Mouse (Mus musculus) midbrain, embryonic 12.5 days (tissue): Measurements from ENCODE around the gene Fam126b. TPM values are rescaled to one million over a fixed set of nuclear protein-coding genes. Genes with fewer than 3 reads are reported as not detected.
"Not testable (repeated sequence)": the region's sequence is repeated elsewhere in the genome, so short reads cannot be mapped to it uniquely, and the experiment has no call there.

Experiments used
- ATAC-seq: fragments of 200-750 bp; cut with Nextera tagmentation; 2 replicates; pipeline ENCODE4 v1.8.0; 2017; ENCODE audit warnings: low read depth, moderate TSS enrichment, moderate library complexity; ENCODE audit not compliant: low FRiP score
- H3K27ac ChIP-seq: fragments of 300-500 bp; sonication (generic); replicated peaks from 2 replicates; pipeline ENCODE4 v1.5.1; 2016; ENCODE audit warnings: mild to moderate bottlenecking
- H3K27me3 ChIP-seq: fragments of 300-500 bp; sonication (generic); 2 replicates; pipeline ENCODE4 v1.6.1; 2016; ENCODE audit warnings: mild to moderate bottlenecking
- H3K36me3 ChIP-seq: fragments of 300-500 bp; sonication (generic); 2 replicates; pipeline ENCODE4 v1.6.1; 2016
- H3K4me1 ChIP-seq: fragments of 300-500 bp; sonication (generic); 2 replicates; pipeline ENCODE4 v1.6.1; 2016
- H3K4me2 ChIP-seq: fragments of 300-500 bp; sonication (generic); replicated peaks from 2 replicates; pipeline ENCODE4 v1.6.1; 2016; ENCODE audit warnings: mild to moderate bottlenecking, moderate library complexity
- H3K4me3 ChIP-seq: fragments of 300-500 bp; sonication (generic); 2 replicates; pipeline ENCODE4 v1.5.1; 2016; ENCODE audit warnings: mild to moderate bottlenecking
- H3K9ac ChIP-seq: fragments of 300-500 bp; sonication (generic); replicated peaks from 2 replicates; pipeline ENCODE4 v1.6.1; 2016; ENCODE audit warnings: mild to moderate bottlenecking, moderate library complexity
- H3K9me3 ChIP-seq: fragments of 300-500 bp; sonication (generic); 2 replicates; pipeline ENCODE4 v1.6.1; 2016; ENCODE audit warnings: mild to moderate bottlenecking
- WGBS: fragments of 180-500 bp; shearing (Covaris S2); methylation state at CpG from one replicate; pipeline ENCODE4 v1.1.7; 2016; 5-methylcytosine and 5-hydroxymethylcytosine counted together
- polyA plus RNA-seq: library from polyadenylated mRNA; unstranded; fragments of >200 nt; fragmentation: Nextera tagmentation; extraction: Ambion mirVana; gene quantifications from 2 replicates; pipeline ENCODE4 v1.2.1, GENCODE M21; 2016

Fam126b gene
- 9.9 and 10.5 TPM in 2 replicates for polyA plus RNA-seq

DNA sequence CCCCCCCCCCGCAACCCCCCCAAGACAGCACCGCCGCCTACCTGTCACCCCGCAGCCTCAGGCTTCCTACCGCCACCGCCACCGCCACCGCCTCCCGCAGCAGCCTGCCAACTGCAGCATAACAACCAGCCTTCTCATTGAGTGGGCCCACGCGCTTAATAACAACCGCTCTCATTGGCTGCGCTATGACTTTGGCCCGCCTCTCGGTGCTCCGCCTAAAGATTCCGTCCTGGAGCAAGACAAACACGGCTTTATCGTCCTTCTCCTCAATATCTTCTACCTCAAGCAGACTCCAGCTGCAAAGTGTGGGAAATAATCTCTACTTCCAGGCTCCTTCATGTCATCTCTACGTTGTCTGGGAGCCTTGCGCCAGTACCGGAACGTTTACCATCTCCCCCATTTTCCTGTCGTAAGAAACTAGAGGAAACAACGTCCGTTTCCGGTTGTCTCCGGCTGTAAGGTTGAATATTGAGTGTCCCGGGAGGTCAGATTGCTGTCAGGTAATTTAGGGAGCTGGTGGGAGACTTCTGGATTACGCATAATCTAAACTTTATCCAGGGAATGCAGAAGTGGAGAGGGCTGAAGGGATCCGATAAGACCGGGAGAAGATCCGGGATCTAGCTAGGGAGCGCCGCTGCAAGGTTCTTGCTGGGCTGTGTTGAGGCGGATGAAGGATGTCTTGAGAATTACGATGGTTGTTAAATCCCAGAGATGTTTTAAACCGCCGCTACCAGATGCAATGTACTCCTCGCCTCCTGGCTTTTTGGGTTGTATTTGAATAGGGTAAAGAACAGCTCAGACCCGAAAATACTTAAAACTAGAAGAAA lies at the start of gene Fam126b, which contains the start of gene Ndufb3:
Gene Fam126b (minus strand): TSS at position 153 of the 827 bp plus-strand sequence.
Gene Ndufb3 (plus strand): TSS at position 214 of the 827 bp plus-strand sequence.
- Histone ChIP-seq H3K36me3 (peaks cover 6% of the 10 kb centered on the region; the same call in 1 of the 2 replicates), H3K4me2 (peak within 1 kb of the TSS; percentile 82), H3K4me1 (peaks cover 12% of the 10 kb centered on the region), H3K27ac (peak within 1 kb of the TSS; percentile 70), H3K9ac (peak within 1 kb of the TSS; percentile 87), H3K27me3 (no peaks in the 10 kb centered on the region), H3K9me3 (no peaks in the 10 kb centered on the region), H3K4me3 (peak within 1 kb of the TSS; percentile 90)
- WGBS = under 1% methylated on average over 40 of the region's 41 CpGs
- peak; percentile 99 for ATAC-seq

- H3K27me3 ChIP-seq, H3K9me3 ChIP-seq, H3K27ac ChIP-seq, H3K9ac ChIP-seq, H3K36me3 ChIP-seq, H3K4me1 ChIP-seq, H3K4me3 ChIP-seq, H3K4me2 ChIP-seq, ATAC-seq: not testable (repeated sequence)
- 71% methylated on average over 1 of the region's 2 CpGs for WGBS
Measured at GRCm38 (mm10) chr1:58628847-58629246, 42.7 kb upstream of the Fam126b start.

DNA sequence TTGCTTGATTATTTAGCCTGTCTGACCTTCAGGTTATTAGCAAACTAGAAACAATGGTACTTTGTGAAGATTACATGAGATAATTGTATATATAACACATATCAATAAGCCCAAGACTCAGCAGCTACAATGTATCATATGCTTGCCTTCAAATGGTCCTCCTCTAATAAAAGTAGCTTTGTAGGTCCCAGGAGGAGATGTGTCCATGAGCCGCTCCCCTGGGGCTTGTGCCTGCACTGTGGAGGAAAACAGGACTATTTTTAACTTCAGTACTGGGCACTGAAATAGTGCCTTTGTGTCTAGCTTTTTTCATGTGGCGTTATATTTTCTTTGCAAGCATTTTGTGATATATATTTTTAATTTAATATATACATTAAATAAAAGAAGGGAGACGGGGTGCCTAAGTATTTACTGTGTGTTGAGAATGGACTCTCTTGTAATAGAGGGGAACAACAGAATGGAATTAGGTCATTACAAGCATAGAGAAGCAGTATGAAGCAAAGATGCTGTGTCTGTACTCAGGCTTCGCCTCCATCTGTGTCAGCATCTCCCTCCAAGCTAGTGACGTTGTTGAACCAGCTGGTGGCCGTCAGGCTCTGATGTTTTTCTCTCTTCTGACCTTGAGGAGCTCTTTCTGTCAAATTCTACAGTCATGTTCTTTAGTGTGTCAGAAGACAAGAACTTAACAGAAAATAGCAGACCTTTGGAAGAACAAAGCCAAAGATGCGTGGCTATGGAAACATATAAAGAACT lies 36.0 kb upstream of the Fam126b start:
- Histone ChIP-seq H3K9ac (no peak overlapping the region), H3K36me3 (no peaks in the 10 kb centered on the region), H3K9me3 (no peaks in the 10 kb centered on the region), H3K27me3 (no peaks in the 10 kb centered on the region), H3K4me2 (no peak overlapping the region), H3K27ac (no peak overlapping the region), H3K4me3 (no peak overlapping the region), H3K4me1 (no peaks in the 10 kb centered on the region)
- no peak for ATAC-seq
- WGBS = 77% methylated on average over 7 of the region's 7 CpGs

- Histone ChIP-seq H3K27ac (no peak overlapping the region), H3K36me3 (no peaks in the 10 kb centered on the region), H3K9me3 (no peaks in the 10 kb centered on the region), H3K4me2 (no peak overlapping the region), H3K4me3 (no peak overlapping the region), H3K27me3 (no peaks in the 10 kb centered on the region), H3K4me1 (no peaks in the 10 kb centered on the region), H3K9ac (no peak overlapping the region)
- ATAC-seq = no peak
- 87% methylated on average over 3 of the region's 3 CpGs for WGBS
Measured at GRCm38 (mm10) chr1:58621251-58621650, 35.1 kb upstream of the Fam126b start.

DNA sequence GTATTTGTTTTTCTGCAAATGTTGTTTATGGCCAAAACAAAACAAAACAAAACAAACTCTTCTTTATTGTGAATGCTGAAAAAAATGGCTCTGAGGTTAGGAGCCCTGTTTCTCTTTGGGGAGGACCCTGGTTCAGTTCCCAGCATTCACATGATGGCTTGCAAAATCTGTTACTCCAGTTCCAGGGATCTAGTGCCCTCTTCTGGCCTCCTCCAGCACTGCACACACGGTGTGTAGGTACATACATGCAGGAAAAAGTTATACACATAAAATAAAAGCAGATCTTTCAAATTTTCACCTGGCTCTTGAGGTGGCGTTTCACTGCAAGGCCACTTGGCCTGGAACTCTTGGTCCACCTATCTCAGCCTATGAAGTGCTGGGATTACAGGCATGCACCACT lies 32.6 kb upstream of the Fam126b start:
- WGBS = 89% methylated on average over 2 of the region's 2 CpGs
- Histone ChIP-seq H3K4me2 (no peak overlapping the region), H3K27ac (no peak overlapping the region), H3K27me3 (no peaks in the 10 kb centered on the region), H3K36me3 (no peaks in the 10 kb centered on the region), H3K9ac (no peak overlapping the region), H3K4me3 (no peak overlapping the region), H3K4me1 (no peaks in the 10 kb centered on the region), H3K9me3 (no peaks in the 10 kb centered on the region)
- ATAC-seq = no peak

- no peaks in the 10 kb centered on the region for H3K27me3 ChIP-seq
Measured at GRCm38 (mm10) chr1:58617978-58618668, 32.0 kb upstream of the Fam126b start.

GRCm38 (mm10) chr1:58617076-58617475 lies 31.0 kb upstream of the Fam126b start:
- Histone ChIP-seq H3K36me3 (no peaks in the 10 kb centered on the region), H3K4me1 (no peaks in the 10 kb centered on the region), H3K4me3 (no peak overlapping the region), H3K9ac (no peak overlapping the region), H3K27me3 (no peaks in the 10 kb centered on the region), H3K4me2 (no peak overlapping the region), H3K27ac (no peak overlapping the region), H3K9me3 (no peaks in the 10 kb centered on the region)
- no peak for ATAC-seq
- WGBS = 60% methylated on average over 5 of the region's 5 CpGs

More at GRCm38 (mm10) chr1:58617978-58618668, 32.0 kb upstream of the Fam126b start:
- no peak overlapping the region for H3K27ac ChIP-seq
- no peaks in the 10 kb centered on the region for H3K36me3 ChIP-seq
- no peaks in the 10 kb centered on the region for H3K9me3 ChIP-seq
- H3K4me2 ChIP-seq = no peak overlapping the region
- no peaks in the 10 kb centered on the region for H3K4me1 ChIP-seq
- 75% methylated on average over 6 of the region's 6 CpGs for WGBS
- H3K9ac ChIP-seq = no peak overlapping the region
- ATAC-seq = no peak
- H3K4me3 ChIP-seq = no peak overlapping the region

GRCm38 (mm10) chr1:58616176-58616575 lies 30.1 kb upstream of the Fam126b start:
- no peaks in the 10 kb centered on the region for H3K36me3 ChIP-seq
- no peak for ATAC-seq
- H3K4me1 ChIP-seq = no peaks in the 10 kb centered on the region
- no peak overlapping the region for H3K27ac ChIP-seq
- H3K9ac ChIP-seq = no peak overlapping the region
- no peaks in the 10 kb centered on the region for H3K27me3 ChIP-seq
- H3K9me3 ChIP-seq = no peaks in the 10 kb centered on the region
- no peak overlapping the region for H3K4me3 ChIP-seq
- 74% methylated on average over 3 of the region's 3 CpGs for WGBS
- H3K4me2 ChIP-seq = no peak overlapping the region

DNA sequence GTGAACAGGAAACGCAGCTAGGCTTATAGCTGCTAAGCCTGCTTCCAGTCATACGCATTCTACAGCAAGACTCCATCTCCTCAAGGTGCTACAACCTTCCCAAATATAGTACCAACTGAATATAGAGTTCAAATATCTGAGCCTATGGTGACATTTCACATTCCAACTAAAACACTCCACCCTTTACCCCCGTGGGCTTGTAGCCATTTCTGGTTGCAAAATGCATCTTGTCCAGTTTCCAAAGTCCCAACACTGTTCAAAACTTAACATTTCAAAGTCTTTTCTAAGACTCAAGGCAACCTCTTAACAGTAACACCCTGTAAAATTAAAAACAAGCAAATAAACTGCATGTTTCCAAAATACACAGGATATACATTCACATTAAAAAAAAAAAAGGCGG lies 29.0 kb upstream of the Fam126b start:
- Histone ChIP-seq H3K4me2 (no peak overlapping the region), H3K9ac (no peak overlapping the region)
- 82% methylated on average over 4 of the region's 4 CpGs for WGBS

DNA sequence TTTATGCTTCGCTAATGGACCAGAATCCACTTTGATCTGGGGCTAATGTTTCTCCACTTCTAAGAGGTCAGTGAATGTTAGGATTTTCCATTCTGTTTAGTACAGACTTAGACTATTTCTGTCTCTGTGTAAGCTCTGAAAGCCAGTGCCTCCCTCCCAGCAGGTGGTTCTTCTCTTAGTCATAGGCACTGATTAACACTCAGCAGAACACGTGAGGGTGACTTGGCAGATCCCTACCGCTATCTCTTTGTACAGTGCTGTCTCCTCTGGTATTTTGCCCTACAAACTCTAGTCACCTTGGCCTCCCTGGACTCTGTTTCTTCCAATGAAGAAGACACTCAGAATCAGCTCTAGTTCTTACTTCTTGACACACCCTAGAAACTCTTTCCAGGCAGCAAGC lies 28.3 kb upstream of the Fam126b start:
- no peaks in the 10 kb centered on the region for H3K27me3 ChIP-seq
- 70% methylated on average over 3 of the region's 3 CpGs for WGBS
- no peak overlapping the region for H3K27ac ChIP-seq
- H3K4me2 ChIP-seq = no peak overlapping the region
- no peaks in the 10 kb centered on the region for H3K9me3 ChIP-seq
- no peak overlapping the region for H3K9ac ChIP-seq
- no peak for ATAC-seq
- no peaks in the 10 kb centered on the region for H3K36me3 ChIP-seq
- no peaks in the 10 kb centered on the region for H3K4me1 ChIP-seq
- H3K4me3 ChIP-seq = no peak overlapping the region

More for the DNA sequence above, 29.0 kb upstream of the Fam126b start:
- Histone ChIP-seq H3K4me3 (no peak overlapping the region), H3K36me3 (no peaks in the 10 kb centered on the region), H3K4me1 (no peaks in the 10 kb centered on the region), H3K27me3 (no peaks in the 10 kb centered on the region), H3K9me3 (no peaks in the 10 kb centered on the region), H3K27ac (no peak overlapping the region)
- ATAC-seq = no peak

DNA sequence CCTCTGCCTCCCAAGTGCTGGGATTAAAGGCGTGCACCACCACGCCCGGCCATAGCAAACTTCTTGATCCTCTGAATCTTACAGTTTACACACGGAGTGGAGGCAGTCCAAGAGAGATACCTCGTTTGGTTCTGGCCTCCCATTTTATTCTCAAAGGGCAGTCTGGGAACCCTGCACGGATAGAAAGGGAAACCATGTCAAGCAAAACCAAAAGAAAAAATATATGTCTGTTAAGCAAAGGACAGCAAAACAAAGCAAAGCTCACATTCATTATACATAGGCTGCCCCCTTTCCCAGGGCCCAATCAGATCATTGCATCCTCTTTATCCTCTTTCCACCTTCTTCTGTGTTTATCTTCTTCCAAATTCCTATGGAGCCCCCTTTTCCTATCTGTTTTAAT lies 27.7 kb upstream of the Fam126b start:
- no peak overlapping the region for H3K4me3 ChIP-seq
- H3K4me1 ChIP-seq = no peaks in the 10 kb centered on the region
- WGBS = 78% methylated on average over 6 of the region's 6 CpGs
- H3K27ac ChIP-seq = no peak overlapping the region
- no peaks in the 10 kb centered on the region for H3K27me3 ChIP-seq
- no peak for ATAC-seq
- no peak overlapping the region for H3K4me2 ChIP-seq
- no peak overlapping the region for H3K9ac ChIP-seq
- no peaks in the 10 kb centered on the region for H3K36me3 ChIP-seq
- no peaks in the 10 kb centered on the region for H3K9me3 ChIP-seq

DNA sequence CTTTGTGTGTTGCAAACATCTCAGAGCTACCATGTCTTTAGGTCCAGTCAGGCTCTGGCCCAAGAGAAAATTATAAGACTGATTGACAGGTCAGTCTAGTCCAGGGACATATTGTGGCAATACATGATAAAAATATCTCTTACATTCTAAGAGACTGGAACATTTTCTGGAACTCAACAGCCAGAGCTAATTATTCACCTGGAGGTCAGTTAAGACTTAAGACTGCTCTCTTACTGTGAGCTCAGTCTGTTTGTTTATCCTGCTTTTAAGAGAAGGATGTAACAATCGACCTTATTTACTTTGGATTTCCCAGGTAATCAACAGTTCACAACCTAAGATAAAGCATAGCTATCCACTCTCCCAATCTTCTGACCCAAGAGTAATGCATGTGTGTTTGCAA lies 24.5 kb upstream of the Fam126b start:
- H3K4me2 ChIP-seq = no peak overlapping the region
- H3K27me3 ChIP-seq = no peaks in the 10 kb centered on the region
- no peak overlapping the region for H3K9ac ChIP-seq
- H3K4me3 ChIP-seq = no peak overlapping the region
- no peak overlapping the region for H3K27ac ChIP-seq
- no peaks in the 10 kb centered on the region for H3K4me1 ChIP-seq
- no peak for ATAC-seq
- WGBS = 69% methylated on average over 1 of the region's 1 CpGs
- 0 out of 2 replicates have a peak, but pooled peaks cover 5% of the 10 kb centered on the region for H3K9me3 ChIP-seq
- H3K36me3 ChIP-seq = no peaks in the 10 kb centered on the region
